Mouse (Mus musculus): ENCODE measurements around the gene Cnpy3.

The Cnpy3 gene

GRCm38 (mm10) chr17:46712442-46712841 is 39.6 kb downstream of the Cnpy3 start:
- DNase-seq: no peak

GRCm38 (mm10) chr17:46711612-46712271 is 40.3 kb downstream of the Cnpy3 start:
- DNase-seq: peak; percentile 52

GRCm38 (mm10) chr17:46710959-46711597 is 40.9 kb downstream of the Cnpy3 start, which contains the start of gene Pex6:
Gene Pex6, plus strand, starts transcription at chr17:46711463.
- DNase-seq: peak; percentile 95

GRCm38 (mm10) chr17:46706375-46707089 is 45.5 kb downstream of the Cnpy3 start:
- DNase-seq: no peak

GRCm38 (mm10) chr17:46704887-46705835 is 46.9 kb downstream of the Cnpy3 start, which contains the start of gene Ppp2r5d:
Gene Ppp2r5d, minus strand, starts transcription at chr17:46705111.
- DNase-seq: peak; percentile 86

GRCm38 (mm10) chr17:46703971-46704886 is 47.8 kb downstream of the Cnpy3 start:
- no peak for DNase-seq

GRCm38 (mm10) chr17:46702506-46702905 is 49.5 kb downstream of the Cnpy3 start:
- DNase-seq: no peak

- DNase-seq: no peak
These were observed 49.9 kb downstream of the Cnpy3 start for GRCm38 (mm10) chr17:46702100-46702499.

GRCm38 (mm10) chr17:46701489-46701888 is 50.5 kb downstream of the Cnpy3 start:
- no peak for DNase-seq

- DNase-seq: no peak
These were observed 52.1 kb downstream of the Cnpy3 start for GRCm38 (mm10) chr17:46699912-46700311.

GRCm38 (mm10) chr17:46699245-46699644 is 52.8 kb downstream of the Cnpy3 start:
- no peak for DNase-seq

GRCm38 (mm10) chr17:46698515-46698914 is 53.5 kb downstream of the Cnpy3 start:
- DNase-seq: no peak

- DNase-seq: no peak
These were observed 57.4 kb downstream of the Cnpy3 start for GRCm38 (mm10) chr17:46694517-46695063.

GRCm38 (mm10) chr17:46691390-46691789 is 60.6 kb downstream of the Cnpy3 start:
- no peak for DNase-seq

GRCm38 (mm10) chr17:46690665-46691064 is 61.3 kb downstream of the Cnpy3 start:
- no peak for DNase-seq

GRCm38 (mm10) chr17:46685913-46686312 is 66.1 kb downstream of the Cnpy3 start:
- no peak for DNase-seq
